Mouse (Mus musculus): ENCODE data around the gene Ccnjl. TPM values are rescaled to one million over a fixed set of nuclear protein-coding genes. Genes with fewer than 3 reads are reported as not detected.

The Ccnjl gene
- polyA plus RNA-seq (2015; fragmentation: Nextera tagmentation; extraction: Ambion mirVana), result 6.5 and 9.4 TPM in 2 replicates

DNA sequence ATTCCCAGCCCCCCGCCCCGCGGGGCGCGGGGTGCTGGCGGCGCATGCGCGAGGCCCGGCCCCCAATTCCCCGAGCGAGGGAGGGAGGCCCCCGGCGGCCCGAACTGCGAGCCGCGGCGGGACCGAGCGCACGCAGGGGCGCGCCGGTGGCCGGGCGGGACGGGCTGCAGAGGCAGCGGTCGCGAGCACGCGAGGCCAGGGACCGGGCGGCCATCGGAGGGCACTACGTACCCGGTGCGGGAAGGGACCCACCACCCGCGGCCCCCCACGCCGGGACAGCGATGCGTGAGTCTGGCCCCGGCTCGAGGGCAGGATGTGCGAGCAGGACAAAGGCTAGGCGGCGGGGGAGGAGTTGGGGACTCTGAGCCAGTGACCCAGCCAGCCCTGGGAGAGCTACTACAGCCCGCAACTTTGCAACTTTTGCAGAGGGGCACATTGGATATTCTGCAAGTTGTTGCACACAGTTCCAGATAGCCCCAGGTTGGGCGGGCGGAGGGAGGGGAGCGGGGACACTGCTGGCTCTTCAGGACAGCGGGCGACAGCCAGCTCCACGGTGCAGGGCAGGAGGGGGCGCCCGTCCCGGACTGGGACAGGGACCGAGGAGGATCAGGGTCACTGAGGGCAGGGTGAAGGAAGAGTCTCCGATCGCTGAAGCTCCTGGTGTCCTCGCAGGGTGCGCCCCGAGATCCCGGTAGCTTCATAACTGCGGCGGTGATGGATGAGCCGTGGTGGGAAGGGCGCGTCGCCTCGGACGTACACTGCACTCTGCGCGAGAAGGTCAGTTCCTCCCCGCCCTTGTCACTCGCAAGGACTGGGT is at the start of gene Ccnjl:
TSS of gene Ccnjl (plus strand) at position 102 of the 817 bp plus-strand sequence.
- Histone ChIP-seq H3K36me3 (ENCODE audit: insufficient read depth, low read length) (no peaks in the 10 kb centered on the region), H3K4me1 (ENCODE audit: insufficient read depth, low read depth, low read length) (0 out of 2 replicates have a peak, but pooled peaks cover 7% of the 10 kb centered on the region), H3K4me2 (replicated peaks; ENCODE audit: low read depth, low read length) (peak within 1 kb of the TSS; percentile 96), H3K27ac (ENCODE audit: low read length) (peak within 1 kb of the TSS; percentile 74), H3K4me3 (ENCODE audit: low read depth, low read length) (peak within 1 kb of the TSS; percentile 74), H3K9ac (replicated peaks; ENCODE audit: low read depth) (peak within 1 kb of the TSS; percentile 69), H3K9me3 (ENCODE audit: low read length) (no peaks in the 10 kb centered on the region), H3K27me3 (replicated peaks; ENCODE audit: insufficient read depth, low read length) (no peaks in the 10 kb centered on the region)
- ATAC-seq, result peak; percentile 88
- DNase-seq (ENCODE audit: low spot score), result peak; percentile 77
- TF ChIP-seq CTCF (IDR thresholded peaks at IDR 0.05) (peak; percentile 60), EP300 (IDR thresholded peaks at IDR 0.05) (no peak)
- WGBS, result 1% methylated on average over 65 of the region's 79 CpGs

- no peaks in the 10 kb centered on the region for H3K9me3 ChIP-seq (ENCODE audit: low read length)
- ATAC-seq (no peak), DNase-seq (ENCODE audit: low spot score) (no peak)
- 86% methylated on average over 3 of the region's 3 CpGs for WGBS
- H3K27me3 ChIP-seq (replicated peaks; ENCODE audit: insufficient read depth, low read length), result no peaks in the 10 kb centered on the region
- H3K27ac ChIP-seq (ENCODE audit: low read length), result no peak overlapping the region
- H3K4me1 ChIP-seq (ENCODE audit: insufficient read depth, low read depth, low read length), result peaks cover 12% of the 10 kb centered on the region; the same call in 1 of the 2 replicates
- H3K9ac ChIP-seq (replicated peaks; ENCODE audit: low read depth), result no peak overlapping the region
- H3K36me3 ChIP-seq (ENCODE audit: insufficient read depth, low read length), result no peaks in the 10 kb centered on the region
- H3K4me3 ChIP-seq (ENCODE audit: low read depth, low read length), result no peak overlapping the region
- H3K4me2 ChIP-seq (replicated peaks; ENCODE audit: low read depth, low read length), result no peak overlapping the region
- TF ChIP-seq CTCF (IDR thresholded peaks at IDR 0.05), result no peak
Measured at GRCm38 (mm10) chr11:43479376-43479775, 49.2 kb upstream of the Ccnjl start.

DNA sequence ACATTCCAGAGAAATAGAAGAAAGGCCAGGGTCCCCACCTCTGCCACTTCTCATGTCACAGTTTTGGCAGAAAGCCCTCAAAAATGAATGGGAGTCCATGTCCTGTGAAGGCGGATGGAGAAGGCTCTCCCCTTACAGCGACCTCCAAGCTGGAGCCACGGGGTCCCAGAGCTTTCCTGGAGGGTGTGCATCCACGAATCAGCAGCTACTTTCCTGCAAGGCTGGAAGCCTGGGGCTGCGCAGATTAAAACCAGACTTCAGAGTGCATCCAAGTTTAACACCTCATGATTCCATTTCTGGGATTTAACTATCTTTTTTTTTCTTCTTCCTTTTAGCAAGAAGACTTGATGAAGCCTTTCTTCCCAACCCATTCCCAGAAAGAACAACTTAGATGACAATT is 48.0 kb upstream of the Ccnjl start:
- DNase-seq (ENCODE audit: low spot score) (no peak), ATAC-seq (no peak)
- Histone ChIP-seq H3K9me3 (ENCODE audit: low read length) (no peaks in the 10 kb centered on the region), H3K4me2 (replicated peaks; ENCODE audit: low read depth, low read length) (no peak overlapping the region), H3K4me3 (ENCODE audit: low read depth, low read length) (no peak overlapping the region), H3K9ac (replicated peaks; ENCODE audit: low read depth) (no peak overlapping the region), H3K27ac (ENCODE audit: low read length) (no peak overlapping the region), H3K4me1 (ENCODE audit: insufficient read depth, low read depth, low read length) (peaks cover 8% of the 10 kb centered on the region; the same call in 1 of the 2 replicates), H3K27me3 (replicated peaks; ENCODE audit: insufficient read depth, low read length) (no peaks in the 10 kb centered on the region), H3K36me3 (ENCODE audit: insufficient read depth, low read length) (no peaks in the 10 kb centered on the region)
- TF ChIP-seq EP300 (IDR thresholded peaks at IDR 0.05), result no peak
- no peak for TF ChIP-seq CTCF (IDR thresholded peaks at IDR 0.05)
- 22% methylated on average over 5 of the region's 5 CpGs for WGBS

DNA sequence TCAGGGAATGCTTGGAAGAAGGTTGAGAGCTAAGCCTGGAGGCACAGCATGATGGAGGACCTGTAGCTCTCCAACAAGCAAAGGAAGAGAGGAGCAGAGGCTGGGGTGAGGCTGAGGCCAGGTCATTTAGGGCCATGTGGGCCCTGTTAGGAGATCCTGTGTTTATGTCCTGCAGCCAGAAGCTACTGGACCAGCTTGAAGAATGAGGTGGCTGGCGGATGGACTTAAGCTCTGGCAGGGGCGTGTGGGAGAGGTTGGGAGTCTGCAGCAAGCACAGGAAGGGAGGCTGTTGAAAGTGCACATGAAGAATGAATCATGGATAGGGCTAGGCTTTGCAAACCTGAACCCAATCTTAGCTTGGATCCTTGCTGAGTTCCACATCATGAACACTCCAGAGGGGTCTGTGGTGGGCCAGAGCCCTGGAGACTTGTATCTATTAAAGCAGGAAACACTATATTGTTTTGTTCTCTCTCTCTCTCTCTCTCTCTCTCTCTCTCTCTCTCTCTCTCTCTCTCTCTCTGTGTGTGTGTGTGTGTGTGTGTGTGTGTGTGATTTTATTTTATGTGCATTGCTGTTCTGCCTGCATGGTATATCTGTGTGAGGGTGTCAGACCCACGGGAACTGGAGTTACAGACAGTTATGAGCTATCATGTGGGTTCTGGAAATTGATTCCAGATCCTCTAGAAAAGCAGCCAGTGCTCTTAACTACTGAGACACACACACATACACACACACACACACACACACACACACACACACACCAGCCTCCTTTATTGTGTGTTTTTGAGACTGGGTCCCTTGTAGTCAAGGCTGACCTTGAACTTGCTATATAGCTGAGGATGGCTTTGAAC is 46.7 kb upstream of the Ccnjl start:
- Histone ChIP-seq H3K4me1 (ENCODE audit: insufficient read depth, low read depth, low read length) (peaks cover 8% of the 10 kb centered on the region; the same call in 1 of the 2 replicates), H3K36me3 (ENCODE audit: insufficient read depth, low read length) (no peaks in the 10 kb centered on the region), H3K27ac (ENCODE audit: low read length) (no peak overlapping the region), H3K9me3 (ENCODE audit: low read length) (no peaks in the 10 kb centered on the region), H3K27me3 (replicated peaks; ENCODE audit: insufficient read depth, low read length) (no peaks in the 10 kb centered on the region), H3K9ac (replicated peaks; ENCODE audit: low read depth) (no peak overlapping the region), H3K4me3 (ENCODE audit: low read depth, low read length) (no peak overlapping the region), H3K4me2 (replicated peaks; ENCODE audit: low read depth, low read length) (no peak overlapping the region)
- no peak for TF ChIP-seq EP300 (IDR thresholded peaks at IDR 0.05)
- TF ChIP-seq CTCF (IDR thresholded peaks at IDR 0.05), result no peak
- DNase-seq (ENCODE audit: low spot score) (peak; percentile 56), ATAC-seq (peak; percentile 68)
- WGBS, result 34% methylated on average over 3 of the region's 3 CpGs

- no peak overlapping the region for H3K4me2 ChIP-seq (replicated peaks; ENCODE audit: low read depth, low read length)
- H3K36me3 ChIP-seq (ENCODE audit: insufficient read depth, low read length), result no peaks in the 10 kb centered on the region
- TF ChIP-seq EP300 (IDR thresholded peaks at IDR 0.05) (no peak), CTCF (IDR thresholded peaks at IDR 0.05) (no peak)
- DNase-seq (ENCODE audit: low spot score) (peak; percentile 53), ATAC-seq (peak; percentile 65)
- H3K9me3 ChIP-seq (ENCODE audit: low read length), result no peaks in the 10 kb centered on the region
- H3K4me1 ChIP-seq (ENCODE audit: insufficient read depth, low read depth, low read length), result peaks cover 8% of the 10 kb centered on the region; the same call in 1 of the 2 replicates
- H3K27ac ChIP-seq (ENCODE audit: low read length), result no peak overlapping the region
- WGBS, result 35% methylated on average over 6 of the region's 6 CpGs
- no peak overlapping the region for H3K9ac ChIP-seq (replicated peaks; ENCODE audit: low read depth)
- H3K4me3 ChIP-seq (ENCODE audit: low read depth, low read length), result no peak overlapping the region
- no peaks in the 10 kb centered on the region for H3K27me3 ChIP-seq (replicated peaks; ENCODE audit: insufficient read depth, low read length)
Measured at GRCm38 (mm10) chr11:43483122-43483792, 45.3 kb upstream of the Ccnjl start.
